Mouse (Mus musculus) limb, embryonic 10.5 days (tissue): Measurements from ENCODE around the gene Erf. TPM values are rescaled to one million over a fixed set of nuclear protein-coding genes. Genes with fewer than 3 reads are reported as not detected.
A peak's percentile ranks its signal among the peaks of the same experiment; 100 is the strongest.

Source experiments
- DNase-seq: peaks from one replicate; pipeline ENCODE4 v3.0.0-alpha.2; 2017; ENCODE audit warnings: low spot score
- H3K27ac ChIP-seq: fragments of 300-500 bp; sonication (generic); 2 replicates; pipeline ENCODE4 v1.5.1; 2016; ENCODE audit warnings: mild to moderate bottlenecking
- H3K27me3 ChIP-seq: fragments of 300-500 bp; sonication (generic); 2 replicates; pipeline ENCODE4 v1.6.1; 2016; ENCODE audit warnings: low read depth, mild to moderate bottlenecking; ENCODE audit not compliant: poor library complexity, severe bottlenecking
- H3K36me3 ChIP-seq: fragments of 300-500 bp; sonication (generic); 2 replicates; pipeline ENCODE4 v1.6.1; 2016; ENCODE audit warnings: mild to moderate bottlenecking, moderate library complexity
- H3K4me1 ChIP-seq: fragments of 300-500 bp; sonication (generic); 2 replicates; pipeline ENCODE4 v1.6.1; 2016
- H3K4me3 ChIP-seq: fragments of 300-500 bp; sonication (generic); 2 replicates; pipeline ENCODE4 v1.5.1; 2016; ENCODE audit warnings: mild to moderate bottlenecking, moderate library complexity
- H3K9me3 ChIP-seq: fragments of 300-500 bp; sonication (generic); replicated peaks from 2 replicates; pipeline ENCODE4 v1.6.1; 2016; ENCODE audit warnings: mild to moderate bottlenecking
- WGBS: fragments of 180-500 bp; shearing (Covaris S2); methylation state at CpG from one replicate; pipeline ENCODE4 v1.1.7; 2016; 5-methylcytosine and 5-hydroxymethylcytosine counted together
- polyA plus RNA-seq: library from polyadenylated mRNA; unstranded; fragments of >200 nt; fragmentation: Nextera tagmentation; extraction: Ambion mirVana; gene quantifications from 2 replicates; pipeline ENCODE4 v1.2.1, GENCODE M21; 2016

Gene Erf
- polyA plus RNA-seq, 1 experiment from 2014 or later: 16.6 TPM

- Histone ChIP-seq H3K27ac (peak overlapping the region; percentile 97), H3K27me3 (no peaks in the 10 kb centered on the region), H3K36me3 (peaks cover 11% of the 10 kb centered on the region), H3K9me3 (no peaks in the 10 kb centered on the region), H3K4me1 (peaks cover 69% of the 10 kb centered on the region), H3K4me3 (peak overlapping the region; percentile 86)
- no peak for DNase-seq
- WGBS: 20% methylated on average over 4 of the region's 4 CpGs
These were observed 27.4 kb upstream of the Erf start for GRCm38 (mm10) chr7:25277998-25278340.

DNA sequence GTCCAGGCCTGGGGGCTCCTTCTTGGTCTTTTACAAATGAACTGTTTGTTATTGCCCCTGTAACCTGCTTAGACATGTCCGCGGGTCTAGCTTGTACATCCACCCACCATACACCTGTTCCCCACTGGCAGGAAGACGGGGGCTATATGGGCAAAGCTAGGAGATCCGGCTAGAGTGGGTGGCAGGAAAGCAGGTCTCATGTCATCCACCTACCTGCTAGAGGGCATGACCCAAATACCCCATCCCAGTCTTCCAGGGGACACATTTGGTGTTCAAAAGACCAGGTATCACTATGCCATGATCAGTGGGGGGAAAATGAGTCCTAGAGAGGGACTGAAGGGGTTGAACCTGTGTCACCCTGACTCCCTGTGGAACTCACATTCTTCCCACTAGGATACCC lies 26.8 kb upstream of the Erf start:
- Histone ChIP-seq H3K27ac (peak overlapping the region; percentile 97), H3K4me1 (peaks cover 71% of the 10 kb centered on the region), H3K36me3 (peaks cover 16% of the 10 kb centered on the region), H3K4me3 (peak overlapping the region; percentile 86; the same call in 1 of the 2 replicates), H3K9me3 (no peaks in the 10 kb centered on the region), H3K27me3 (no peaks in the 10 kb centered on the region)
- DNase-seq: no peak
- WGBS: 90% methylated on average over 4 of the region's 4 CpGs

DNA sequence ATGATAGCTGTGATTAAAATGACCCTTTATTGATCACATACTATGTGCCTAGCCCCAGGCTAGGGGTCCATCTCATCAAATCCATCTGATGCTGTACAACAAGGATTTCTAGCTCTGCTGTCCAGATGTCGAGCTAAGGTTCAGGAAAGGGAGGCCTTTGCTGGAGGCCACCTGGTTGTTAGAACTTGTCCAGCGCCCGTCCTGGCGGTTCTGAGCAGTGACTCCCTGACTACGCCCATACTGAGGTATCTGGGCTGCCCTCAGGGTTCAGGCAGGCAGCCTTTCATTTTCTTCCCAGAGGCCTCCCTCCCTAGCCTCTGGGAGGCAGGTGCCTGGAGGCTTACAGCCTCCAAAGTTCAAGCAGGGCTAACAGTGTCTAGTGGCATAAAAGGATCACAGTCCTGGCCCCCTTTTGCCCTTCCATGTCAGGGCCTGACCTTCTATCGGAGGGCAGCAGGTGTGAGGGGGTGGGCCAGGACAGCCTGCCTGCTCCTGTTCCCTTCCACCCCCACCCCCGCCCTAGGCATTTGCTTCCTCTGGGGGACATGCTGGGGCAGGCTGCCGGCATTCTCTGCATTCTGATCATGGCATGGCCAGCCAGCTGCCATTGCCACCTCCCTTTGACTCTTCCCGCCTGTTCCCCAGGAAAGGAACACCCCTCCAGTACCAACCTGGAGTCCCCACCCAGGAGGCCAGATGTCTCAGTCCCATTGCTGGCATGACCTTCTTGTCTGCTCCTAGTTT lies 25.2 kb upstream of the Erf start:
- Histone ChIP-seq H3K27ac (peak overlapping the region; percentile 68), H3K4me1 (peaks cover 61% of the 10 kb centered on the region), H3K27me3 (no peaks in the 10 kb centered on the region), H3K36me3 (peaks cover 31% of the 10 kb centered on the region), H3K4me3 (peak overlapping the region; percentile 18), H3K9me3 (no peaks in the 10 kb centered on the region)
- 39% methylated on average over 9 of the region's 9 CpGs for WGBS
- DNase-seq: no peak

DNA sequence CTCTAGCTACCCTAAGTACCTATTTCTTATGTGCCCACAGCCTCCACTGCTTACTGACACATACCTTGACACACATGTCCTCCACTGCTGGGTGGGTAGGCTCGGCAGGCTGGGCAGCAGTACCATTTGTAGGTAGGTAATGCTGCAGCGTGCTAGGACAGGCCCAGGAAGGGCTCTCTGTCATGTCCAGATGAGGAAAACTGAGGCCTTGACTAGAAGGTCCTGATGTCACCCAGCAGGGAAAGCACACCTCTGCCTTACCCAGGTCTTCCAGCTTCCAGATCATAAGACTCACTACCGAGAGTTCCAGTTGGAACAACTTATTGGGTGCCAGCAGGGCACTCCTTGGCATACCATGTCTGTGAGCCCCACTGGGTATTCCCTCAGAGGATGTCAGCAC lies 24.4 kb upstream of the Erf start:
- Histone ChIP-seq H3K4me3 (no peak overlapping the region), H3K27me3 (no peaks in the 10 kb centered on the region), H3K4me1 (peaks cover 60% of the 10 kb centered on the region), H3K27ac (peak overlapping the region; percentile 19), H3K9me3 (no peaks in the 10 kb centered on the region), H3K36me3 (peaks cover 33% of the 10 kb centered on the region)
- no peak for DNase-seq
- WGBS: 88% methylated on average over 3 of the region's 3 CpGs

GRCm38 (mm10) chr7:25274571-25274970 lies 24.0 kb upstream of the Erf start:
- DNase-seq: no peak
- peak overlapping the region; percentile 19 for H3K27ac ChIP-seq

GRCm38 (mm10) chr7:25273259-25274241 lies 23.0 kb upstream of the Erf start:
- DNase-seq: no peak
- H3K4me3 ChIP-seq: no peak overlapping the region
- H3K4me1 ChIP-seq: peaks cover 63% of the 10 kb centered on the region
- peak overlapping the region; percentile 10; the same call in 1 of the 2 replicates for H3K27ac ChIP-seq
- H3K27me3 ChIP-seq: no peaks in the 10 kb centered on the region
- WGBS: 92% methylated on average over 22 of the region's 22 CpGs
- no peaks in the 10 kb centered on the region for H3K9me3 ChIP-seq
- H3K36me3 ChIP-seq: peaks cover 33% of the 10 kb centered on the region

More at GRCm38 (mm10) chr7:25274571-25274970, 24.0 kb upstream of the Erf start:
- peaks cover 33% of the 10 kb centered on the region for H3K36me3 ChIP-seq
- no peak overlapping the region for H3K4me3 ChIP-seq
- H3K27me3 ChIP-seq: no peaks in the 10 kb centered on the region
- 52% methylated on average over 5 of the region's 5 CpGs for WGBS
- no peaks in the 10 kb centered on the region for H3K9me3 ChIP-seq
- peaks cover 60% of the 10 kb centered on the region for H3K4me1 ChIP-seq

- H3K36me3 ChIP-seq: peaks cover 33% of the 10 kb centered on the region
- peaks cover 62% of the 10 kb centered on the region for H3K4me1 ChIP-seq
- peak overlapping the region; percentile 10; the same call in 1 of the 2 replicates for H3K27ac ChIP-seq
- no peak overlapping the region; the same call in 1 of the 2 replicates for H3K4me3 ChIP-seq
- H3K9me3 ChIP-seq: no peaks in the 10 kb centered on the region
- DNase-seq: no peak
- WGBS: 85% methylated on average over 38 of the region's 38 CpGs
- no peaks in the 10 kb centered on the region for H3K27me3 ChIP-seq
These were observed 22.1 kb upstream of the Erf start for GRCm38 (mm10) chr7:25272445-25273258.

DNA sequence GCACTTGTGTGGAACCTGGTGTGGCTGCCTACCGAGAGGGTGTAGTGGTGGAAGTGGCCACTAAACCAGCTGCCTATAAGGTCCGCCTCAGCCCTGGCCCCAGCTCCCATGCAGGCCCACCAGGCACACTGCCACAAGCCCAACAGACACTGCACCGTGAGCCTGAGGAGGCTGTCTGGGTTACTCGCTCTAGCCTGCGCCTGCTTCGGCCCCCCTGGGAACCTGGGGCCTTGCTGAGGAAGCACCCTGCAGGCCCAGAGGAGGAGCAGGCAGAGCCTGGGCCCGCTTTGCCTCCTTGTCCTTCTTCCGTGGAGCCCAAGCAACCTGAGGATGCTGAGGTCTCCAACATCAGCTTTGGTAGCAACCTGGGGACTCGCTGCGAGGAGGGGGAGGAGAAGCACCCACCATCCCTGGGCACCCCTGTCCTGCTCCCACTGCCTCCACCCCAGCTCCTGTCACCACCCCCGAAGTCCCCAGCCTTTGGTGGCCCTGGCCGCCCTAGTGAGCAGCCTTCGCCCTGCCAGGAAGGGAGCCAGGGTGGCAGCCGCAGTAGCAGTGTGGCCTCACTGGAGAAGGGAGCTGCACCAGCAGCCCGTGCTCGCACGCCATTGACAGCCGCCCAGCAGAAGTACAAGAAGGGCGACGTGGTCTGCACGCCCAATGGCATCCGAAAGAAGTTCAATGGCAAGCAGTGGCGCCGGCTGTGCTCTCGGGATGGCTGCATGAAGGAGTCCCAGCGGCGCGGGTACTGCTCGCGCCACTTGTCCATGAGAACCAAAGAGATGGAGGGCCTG lies 21.3 kb upstream of the Erf start:
- H3K4me1 ChIP-seq: peaks cover 58% of the 10 kb centered on the region
- no peak overlapping the region for H3K27ac ChIP-seq
- H3K36me3 ChIP-seq: peaks cover 33% of the 10 kb centered on the region
- H3K4me3 ChIP-seq: 0 out of 2 replicates have a peak overlapping the region, but pooled peaks have one; percentile 6
- no peak for DNase-seq
- no peaks in the 10 kb centered on the region for H3K27me3 ChIP-seq
- 87% methylated on average over 30 of the region's 30 CpGs for WGBS
- H3K9me3 ChIP-seq: no peaks in the 10 kb centered on the region

DNA sequence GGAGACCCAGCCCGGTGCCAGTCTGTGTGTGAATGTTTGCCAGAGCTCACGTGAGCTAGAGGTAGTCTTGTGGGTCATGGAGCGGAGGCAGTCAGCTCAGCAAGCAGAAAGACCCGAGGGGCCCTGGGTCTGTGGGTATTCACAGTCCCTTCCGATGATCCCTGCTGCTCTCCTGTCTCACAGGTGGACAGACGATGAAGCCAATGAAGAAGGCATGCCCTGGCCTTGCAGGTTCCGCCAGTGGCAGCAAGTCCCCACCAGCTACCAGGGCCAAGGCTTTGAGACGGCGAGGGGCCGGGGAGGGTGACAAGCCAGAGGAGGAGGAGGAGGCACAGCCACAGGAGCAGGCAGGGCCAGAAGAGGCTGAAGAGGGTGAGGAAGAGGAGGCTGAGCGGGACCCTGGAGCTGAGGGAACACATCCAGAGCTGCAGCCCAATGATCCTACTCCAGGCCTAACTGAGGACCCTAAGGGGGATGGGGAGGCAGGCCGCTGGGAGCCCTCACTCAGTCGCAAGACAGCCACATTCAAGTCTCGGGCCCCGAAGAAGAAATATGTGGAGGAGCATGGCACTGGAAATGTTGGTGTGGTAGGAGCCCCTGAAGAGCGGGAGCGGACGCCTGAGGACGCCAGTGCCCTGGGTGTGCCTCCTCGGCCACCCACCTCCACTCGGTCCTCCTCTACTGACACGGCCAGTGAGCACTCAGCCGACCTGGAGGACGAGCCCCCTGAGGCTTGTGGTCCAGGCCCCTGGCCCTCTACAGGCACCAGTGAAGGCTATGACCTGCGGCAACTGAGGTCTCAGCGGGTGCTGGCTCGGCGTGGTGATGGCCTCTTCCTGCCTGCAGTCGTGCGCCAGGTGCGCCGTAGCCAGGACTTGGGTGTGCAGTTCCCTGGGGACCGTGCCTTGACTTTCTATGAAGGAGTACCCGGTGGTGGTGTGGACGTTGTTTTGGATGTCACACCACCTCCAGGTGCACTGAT lies 20.4 kb upstream of the Erf start:
- Histone ChIP-seq H3K4me3 (no peak overlapping the region), H3K27ac (no peak overlapping the region), H3K9me3 (no peaks in the 10 kb centered on the region), H3K4me1 (peaks cover 59% of the 10 kb centered on the region), H3K36me3 (peaks cover 33% of the 10 kb centered on the region), H3K27me3 (no peaks in the 10 kb centered on the region)
- no peak for DNase-seq
- 89% methylated on average over 35 of the region's 35 CpGs for WGBS

GRCm38 (mm10) chr7:25269545-25270271 lies 19.1 kb upstream of the Erf start:
- Histone ChIP-seq H3K9me3 (no peaks in the 10 kb centered on the region), H3K36me3 (peaks cover 33% of the 10 kb centered on the region), H3K27me3 (no peaks in the 10 kb centered on the region), H3K4me3 (peak overlapping the region; percentile 71; the same call in 1 of the 2 replicates), H3K4me1 (peaks cover 46% of the 10 kb centered on the region), H3K27ac (0 out of 2 replicates have a peak overlapping the region, but pooled peaks have one; percentile 22)
- DNase-seq: no peak
- WGBS: 89% methylated on average over 8 of the region's 8 CpGs
